Mouse (Mus musculus) cortical plate, adult 2 months (tissue): Measurements from ENCODE around the gene Naa10.

Experiments
- CTCF ChIP-seq: fragments of 200-500 bp; IDR thresholded peaks from 2 replicates; pipeline ENCODE4 v1.5.1; 2011; ENCODE audit warnings: mild to moderate bottlenecking, control low read depth, low read length; ENCODE audit not compliant: insufficient read depth; ENCODE audit errors: extremely low read depth
- POLR2A ChIP-seq: fragments of 200-500 bp; IDR thresholded peaks from 2 replicates; pipeline ENCODE4 v1.6.1; 2011; ENCODE audit warnings: mild to moderate bottlenecking, low read length, control low read depth; ENCODE audit not compliant: insufficient read depth; ENCODE audit errors: extremely low read depth

DNA sequence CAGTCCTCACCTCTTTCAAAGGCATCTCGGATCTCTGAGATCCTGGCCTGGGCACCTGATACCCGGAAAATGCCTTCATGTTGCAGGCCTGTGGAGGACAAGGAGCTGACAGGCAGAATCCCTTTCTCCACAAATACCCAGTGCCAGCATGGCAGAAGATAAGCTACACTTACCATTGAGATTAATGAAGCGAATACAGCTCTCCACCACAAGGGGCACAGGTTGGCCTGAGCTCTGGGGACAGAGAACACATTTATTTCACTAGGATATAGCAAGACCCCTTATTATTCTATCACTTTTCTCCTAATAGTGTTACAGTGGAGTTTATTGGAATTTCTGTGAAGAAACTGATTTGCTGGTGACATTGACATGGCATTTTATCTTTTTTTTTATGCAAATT lies 23.8 kb downstream of the Naa10 start:
- TF ChIP-seq POLR2A = no peak
- TF ChIP-seq CTCF = 0 out of 2 replicates have a peak, but pooled peaks have one; percentile 22
